Mouse (Mus musculus) B cell, adult 2 months (primary cell): ENCODE data around the gene Ywhab.

Experiments used
- DNase-seq, 2 experiments: peaks; one replicate each; pipeline ENCODE4 v3.0.0; 2022

Ywhab gene

GRCm38 (mm10) chr2:163994654-163994976 is at the start of gene Ywhab:
Ywhab (plus strand) TSS chr2:163994960.
- no peak for DNase-seq

GRCm38 (mm10) chr2:163946221-163946620 is 48.5 kb upstream of the Ywhab start:
- no peak for DNase-seq

GRCm38 (mm10) chr2:163947976-163948375 is 46.8 kb upstream of the Ywhab start:
- DNase-seq = no peak

DNA sequence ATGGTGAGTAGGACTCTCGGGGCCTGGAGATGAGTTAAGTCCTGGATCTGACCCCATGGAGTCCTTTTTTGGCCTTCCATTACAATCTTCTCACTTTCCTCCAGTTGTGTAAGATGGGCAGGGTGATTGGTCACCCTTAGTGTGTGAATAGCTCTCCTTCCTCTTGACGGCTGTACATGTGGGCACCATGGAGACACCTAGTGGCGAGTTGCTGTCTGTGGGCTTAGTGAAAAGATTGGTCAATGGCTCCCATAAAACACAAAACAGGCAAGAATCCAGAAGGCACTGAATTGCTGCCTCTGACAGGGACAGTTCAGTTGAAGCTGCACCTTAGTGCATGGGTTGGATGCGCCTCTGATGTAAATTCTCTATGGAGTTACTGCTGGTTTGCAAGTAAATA is 43.0 kb upstream of the Ywhab start:
- DNase-seq = peak; percentile 34 to 52

DNA sequence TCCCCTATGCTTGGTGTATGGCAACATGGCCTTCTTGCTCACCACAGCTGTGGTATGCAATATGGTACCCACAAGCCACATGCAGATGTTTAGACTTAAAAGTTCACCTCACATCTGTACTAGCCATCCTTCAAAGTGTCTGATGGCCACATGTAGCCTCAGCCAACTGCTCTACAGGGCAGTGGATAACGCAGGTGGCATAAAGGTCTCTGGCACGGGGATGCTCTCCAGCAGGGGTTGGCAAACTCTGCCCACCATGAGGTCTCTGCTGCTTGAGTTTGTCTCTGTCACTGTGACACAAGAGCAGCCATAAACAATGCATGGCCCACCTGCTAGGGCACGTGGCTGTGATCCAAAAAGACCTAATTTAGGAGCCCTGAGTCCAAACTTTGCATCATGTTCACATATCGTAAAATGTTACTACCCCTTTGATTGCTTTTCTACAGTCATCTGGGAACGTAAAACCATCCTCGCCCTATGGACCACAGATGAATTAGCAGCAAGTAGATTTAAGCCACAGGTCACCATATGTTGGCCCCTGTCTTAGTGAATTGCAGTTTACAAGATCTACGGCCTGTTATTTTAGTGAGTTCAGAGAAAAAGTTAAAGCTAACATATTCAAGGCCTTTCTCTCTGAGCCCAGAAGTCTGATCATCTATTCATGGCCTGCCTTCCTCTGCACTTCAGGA is 41.0 kb upstream of the Ywhab start:
- DNase-seq = no peak

GRCm38 (mm10) chr2:163964606-163965560 is 29.9 kb upstream of the Ywhab start:
- DNase-seq = no peak

DNA sequence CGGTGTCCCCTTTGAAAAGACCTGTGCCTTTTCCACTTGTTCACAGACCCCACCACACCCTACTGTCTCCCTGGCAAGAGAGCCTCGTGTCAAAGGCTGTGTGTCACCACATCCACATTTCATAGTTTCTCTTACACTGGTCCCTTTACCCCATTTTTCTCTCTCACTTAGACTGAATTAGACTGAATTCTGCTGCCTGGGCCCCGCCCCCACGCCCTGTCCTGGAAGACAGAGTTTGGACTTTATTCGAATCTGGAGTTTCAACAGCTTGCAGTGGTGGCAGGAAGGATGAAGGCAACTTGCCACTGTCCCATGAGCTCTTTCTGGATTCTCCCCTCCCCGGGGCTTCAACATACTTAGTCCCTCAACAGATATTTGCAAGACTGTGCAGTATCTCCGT is 29.1 kb upstream of the Ywhab start:
- no peak for DNase-seq

GRCm38 (mm10) chr2:163968581-163968980 is 26.2 kb upstream of the Ywhab start:
- peak; percentile 65 to 66 for DNase-seq

DNA sequence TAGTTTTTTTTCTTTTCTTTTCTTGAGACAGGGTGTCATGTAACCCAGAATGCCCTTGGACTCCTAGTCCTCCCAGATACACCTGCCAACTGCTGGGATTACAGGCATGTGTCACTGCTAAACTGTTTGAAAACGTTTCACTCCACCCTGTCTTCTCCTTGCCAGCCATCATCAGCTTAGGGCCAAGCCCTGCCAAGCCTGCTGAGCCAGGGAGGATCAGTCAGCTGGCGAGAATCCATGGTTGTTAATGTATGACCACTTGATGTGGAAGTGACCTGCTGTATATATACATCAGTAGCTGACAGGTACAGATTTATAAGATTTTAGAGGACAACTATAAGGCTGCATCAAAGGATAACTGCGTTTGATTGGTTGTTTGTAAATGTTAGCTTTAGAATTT is 24.4 kb upstream of the Ywhab start:
- DNase-seq = no peak

DNA sequence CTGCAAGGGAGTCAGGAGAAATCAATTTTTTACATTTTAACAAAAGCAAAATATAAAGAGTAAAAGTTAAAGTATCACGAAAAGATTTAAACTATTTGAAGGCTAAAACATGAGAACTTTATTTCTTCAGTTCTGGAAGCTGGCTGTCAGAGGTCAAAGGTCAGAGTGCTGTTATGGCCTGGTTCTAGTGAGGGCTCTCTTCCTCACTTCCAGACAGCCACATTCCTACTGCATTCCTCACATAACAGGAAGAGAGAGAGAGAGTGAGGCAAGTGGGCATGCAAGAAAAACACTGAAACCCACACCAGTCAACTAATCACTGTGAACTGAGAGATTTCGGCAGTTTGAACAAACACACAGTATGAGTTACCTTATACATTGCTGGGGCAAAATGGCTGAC is 20.7 kb upstream of the Ywhab start:
- DNase-seq = no peak

GRCm38 (mm10) chr2:163976448-163976847 is 18.3 kb upstream of the Ywhab start:
- no peak for DNase-seq

DNA sequence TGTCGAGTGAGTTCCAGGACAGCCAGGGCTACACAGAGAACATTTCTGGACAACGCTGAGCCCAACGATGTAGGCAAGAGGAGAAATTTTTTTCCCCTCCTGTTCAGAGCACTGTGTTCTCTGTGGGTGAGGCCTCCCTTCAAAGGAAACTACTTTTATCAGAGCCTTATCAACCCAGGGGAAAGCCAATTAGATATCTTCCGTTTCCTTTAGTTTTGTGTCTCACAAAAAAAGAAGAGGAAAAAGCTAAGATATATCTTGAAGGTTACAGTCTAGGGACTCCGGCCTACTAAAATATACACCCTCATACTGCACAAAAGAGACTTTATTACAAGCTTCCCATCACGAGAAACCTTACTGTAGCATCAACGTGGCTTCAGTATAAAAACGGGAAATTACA is 7.5 kb upstream of the Ywhab start:
- no peak for DNase-seq

GRCm38 (mm10) chr2:163992871-163993270 is 1.9 kb upstream of the Ywhab start:
- no peak for DNase-seq

DNA sequence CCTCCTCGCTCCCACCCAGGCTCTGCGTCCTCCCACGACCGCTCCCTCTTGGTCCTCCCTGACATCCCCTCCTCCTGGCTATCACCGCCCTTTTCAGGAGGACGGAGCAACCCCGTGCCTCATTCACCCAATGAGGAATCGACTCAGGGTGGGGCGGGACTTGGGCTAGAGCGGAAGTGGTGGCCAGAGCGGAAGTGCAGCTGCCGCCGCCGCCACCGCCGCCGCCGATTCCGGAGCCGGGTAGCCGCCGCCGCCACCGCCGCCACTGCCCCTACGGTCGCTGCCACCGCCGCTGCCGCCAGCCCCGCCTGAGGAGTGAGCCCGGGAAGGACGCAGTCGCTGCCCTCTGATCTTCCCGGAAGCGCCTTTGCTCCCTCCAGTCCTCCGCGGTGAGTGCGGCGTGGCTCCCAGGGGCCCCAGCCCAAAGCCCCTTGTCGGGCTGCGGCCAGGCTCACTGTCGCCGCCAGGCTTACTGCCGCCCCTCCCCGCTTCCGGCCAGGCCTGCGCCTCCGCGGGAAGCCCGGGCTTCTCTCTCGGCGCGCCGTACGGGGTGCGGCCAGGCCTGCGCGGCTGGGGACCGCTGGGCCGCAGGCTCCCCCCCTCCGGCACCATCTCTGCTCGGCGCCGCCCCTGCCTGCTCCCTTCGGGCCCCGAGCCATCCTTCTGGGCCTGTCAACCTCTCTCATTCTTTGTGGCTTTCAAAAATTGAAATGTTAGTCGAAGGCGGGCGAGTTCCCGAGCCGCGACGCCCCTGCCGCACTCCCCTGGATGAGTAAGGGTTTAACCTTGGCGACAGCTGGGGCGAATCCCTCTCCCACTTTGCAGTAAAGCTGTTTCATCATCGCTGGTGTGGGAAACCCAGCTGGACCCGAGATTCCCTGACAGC is 460 bp downstream of the Ywhab start:
- peak; percentile 92 for DNase-seq

DNA sequence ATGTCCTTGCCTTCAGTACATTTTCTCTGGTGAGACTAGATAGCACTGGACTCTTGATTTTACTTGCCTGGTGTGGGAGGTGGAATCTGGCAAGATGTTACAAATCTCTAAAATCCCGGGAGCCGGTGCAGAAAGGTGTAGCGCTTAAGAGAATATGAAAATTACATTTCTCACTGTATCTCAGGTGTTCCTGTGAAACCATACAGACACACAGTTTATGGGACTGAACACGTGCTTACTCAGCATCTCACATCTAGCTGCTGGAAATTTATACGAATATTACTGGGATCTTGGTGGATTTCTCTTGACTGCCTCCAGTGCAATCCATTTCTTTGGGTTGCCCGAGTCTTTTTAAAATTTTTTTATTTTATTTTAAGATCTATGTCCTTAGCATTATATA is 1.5 kb downstream of the Ywhab start:
- no peak for DNase-seq

DNA sequence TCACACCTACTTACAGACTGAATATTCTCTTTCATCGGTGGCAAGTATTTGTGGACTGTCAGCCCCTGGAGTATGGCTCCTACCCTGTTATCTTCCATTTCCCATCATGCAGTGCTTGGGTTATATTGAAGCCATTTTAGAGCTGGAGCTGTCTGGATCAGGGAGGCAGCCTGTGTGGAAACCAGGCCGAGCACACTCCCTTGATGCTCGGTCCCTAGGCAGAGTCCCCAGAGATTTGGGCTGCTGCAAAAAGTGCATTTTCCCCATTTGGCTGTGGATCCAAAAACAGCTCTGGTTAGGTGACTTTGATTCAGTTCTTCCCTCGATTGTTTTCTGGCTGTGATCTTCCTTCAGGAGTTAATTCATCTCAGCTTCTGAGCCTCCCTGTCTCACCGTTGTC is 2.1 kb downstream of the Ywhab start:
- DNase-seq = no peak

GRCm38 (mm10) chr2:163998981-163999380 is 4.2 kb downstream of the Ywhab start:
- DNase-seq = no peak

- no peak for DNase-seq
Measured at GRCm38 (mm10) chr2:164002637-164003036, 7.9 kb downstream of the Ywhab start.

DNA sequence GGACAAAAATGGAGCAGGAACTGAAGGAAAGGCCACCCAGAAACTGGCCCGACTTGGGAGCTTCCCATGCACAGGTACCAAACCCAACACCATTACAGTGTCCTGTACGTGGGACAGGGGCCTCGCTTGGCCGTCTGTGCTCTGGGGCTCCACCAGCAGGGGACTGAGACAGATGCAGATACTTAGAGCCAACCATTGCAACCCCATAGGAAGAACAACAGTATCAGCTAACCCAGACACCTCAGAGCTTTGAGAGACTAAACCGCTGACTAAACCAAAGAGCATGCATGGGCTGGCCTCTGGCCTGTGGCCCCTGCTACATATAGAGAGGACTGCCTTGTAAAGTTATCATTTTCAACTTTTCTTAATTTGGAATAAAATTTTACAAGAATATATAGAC is 9.7 kb downstream of the Ywhab start:
- no peak for DNase-seq

GRCm38 (mm10) chr2:164006932-164007331 is 12.2 kb downstream of the Ywhab start:
- peak; percentile 49 to 53 for DNase-seq

DNA sequence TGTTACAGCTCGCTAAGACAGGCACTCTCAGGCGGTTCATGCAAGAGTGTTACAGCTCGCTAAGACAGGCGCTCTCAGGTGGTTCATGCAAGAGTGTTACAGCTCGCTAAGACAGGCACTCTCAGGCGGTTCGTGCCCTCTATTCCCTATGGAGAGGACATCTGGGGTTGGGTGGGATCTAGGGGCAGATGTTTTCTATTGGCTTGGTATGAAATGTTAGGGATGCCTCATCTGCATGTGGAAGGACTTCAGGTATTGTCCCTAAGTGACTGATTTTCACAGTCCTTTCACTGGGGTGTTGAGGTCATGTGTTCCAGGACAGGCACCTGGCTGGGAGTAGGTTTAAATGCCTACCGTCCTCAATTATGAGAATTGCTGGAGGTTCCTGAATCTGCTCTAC is 12.8 kb downstream of the Ywhab start:
- no peak for DNase-seq

DNA sequence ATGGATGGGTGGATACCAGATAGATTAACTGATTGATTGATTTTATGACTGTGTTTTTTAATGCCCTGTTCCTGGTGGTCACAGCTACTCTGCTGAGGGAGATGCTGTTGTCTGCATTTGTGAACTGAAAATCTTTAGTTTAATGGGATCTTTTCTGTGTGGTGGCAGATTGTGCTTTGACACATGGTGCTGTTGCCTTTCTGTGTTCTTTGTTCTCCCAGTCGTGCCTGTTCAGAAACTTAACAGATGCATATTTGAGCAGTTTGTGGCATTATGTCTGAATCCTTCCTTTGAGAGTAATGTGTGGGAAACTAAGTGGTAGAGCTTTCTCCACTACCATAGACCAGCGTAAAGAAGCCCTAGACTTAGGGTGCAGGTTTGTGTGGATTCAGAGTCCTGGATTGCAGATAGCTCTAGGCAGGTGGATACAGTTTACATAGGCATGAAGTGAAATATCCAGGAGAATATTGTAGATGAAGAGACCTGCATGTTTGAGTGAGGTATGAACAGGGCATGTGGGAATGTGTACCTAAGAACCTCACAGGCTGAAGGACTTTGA is 13.3 kb downstream of the Ywhab start:
- DNase-seq = no peak

- DNase-seq = no peak
Measured at GRCm38 (mm10) chr2:164009227-164009626, 14.5 kb downstream of the Ywhab start.
